Mouse (Mus musculus): ENCODE data around the gene Armc7.

- TF ChIP-seq RAD21 (IDR thresholded peaks at IDR 0.05; ENCODE audit: low read depth, low read length), result no peak
- TF ChIP-seq POLR2A (IDR thresholded peaks at IDR 0.05; ENCODE audit: low read depth, low read length), result no peak
- no peak for TF ChIP-seq ETS1 (conservative IDR thresholded peaks at IDR 0.05; ENCODE audit: low read depth, low read length)
- TF ChIP-seq CTCF (conservative IDR thresholded peaks at IDR 0.05 in 1 of 2, IDR thresholded peaks at IDR 0.05 in 1 of 2; ENCODE audit: low read depth in 2 of 2, low read length in 2 of 2), result no peak
- TF ChIP-seq CHD2 (IDR thresholded peaks at IDR 0.05; ENCODE audit: low read length), result no peak
These were observed 26.5 kb upstream of the Armc7 start for GRCm38 (mm10) chr11:115448998-115449397.
